Mouse (Mus musculus) E14TG2a.4 (cell line): Measurements from ENCODE around the gene 1700125H20Rik.

Experiments used
- CTCF ChIP-seq: conservative IDR thresholded peaks from 2 replicates; pipeline ENCODE4 v1.5.1; 2014; ENCODE audit warnings: low read length
- NANOG ChIP-seq: IDR thresholded peaks from 2 replicates; pipeline ENCODE4 v1.6.1; 2014; ENCODE audit warnings: borderline replicate concordance, low read length, mixed read lengths
- POU5F1 ChIP-seq: IDR thresholded peaks from 2 replicates; pipeline ENCODE4 v1.6.1; 2014; ENCODE audit warnings: low read length, borderline replicate concordance

DNA sequence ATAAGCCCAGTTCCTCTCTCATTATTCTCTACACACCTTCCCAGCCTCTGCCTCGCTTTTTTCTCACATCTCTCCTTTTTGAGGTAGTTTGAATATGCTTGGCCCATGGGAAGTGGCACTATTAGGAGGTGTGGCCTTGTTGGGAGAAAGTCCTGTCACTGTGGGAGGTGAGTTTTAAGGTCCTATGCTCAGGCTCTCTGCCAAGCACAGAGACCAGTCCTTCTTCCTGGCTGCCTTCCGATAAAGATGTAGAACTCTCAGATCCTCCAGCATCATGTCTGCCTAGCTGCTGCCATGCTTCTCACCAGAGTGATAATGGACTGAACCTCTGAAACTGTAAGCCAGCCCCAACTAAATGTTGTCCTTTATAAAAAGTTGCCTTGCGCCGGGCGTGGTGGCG lies 52.4 kb downstream of the 1700125H20Rik start:
- no peak for TF ChIP-seq CTCF
- no peak for TF ChIP-seq NANOG
- TF ChIP-seq POU5F1: no peak
